14 mouse cellular contexts compared by ENCODE assay signal in the genomic region with DNA sequence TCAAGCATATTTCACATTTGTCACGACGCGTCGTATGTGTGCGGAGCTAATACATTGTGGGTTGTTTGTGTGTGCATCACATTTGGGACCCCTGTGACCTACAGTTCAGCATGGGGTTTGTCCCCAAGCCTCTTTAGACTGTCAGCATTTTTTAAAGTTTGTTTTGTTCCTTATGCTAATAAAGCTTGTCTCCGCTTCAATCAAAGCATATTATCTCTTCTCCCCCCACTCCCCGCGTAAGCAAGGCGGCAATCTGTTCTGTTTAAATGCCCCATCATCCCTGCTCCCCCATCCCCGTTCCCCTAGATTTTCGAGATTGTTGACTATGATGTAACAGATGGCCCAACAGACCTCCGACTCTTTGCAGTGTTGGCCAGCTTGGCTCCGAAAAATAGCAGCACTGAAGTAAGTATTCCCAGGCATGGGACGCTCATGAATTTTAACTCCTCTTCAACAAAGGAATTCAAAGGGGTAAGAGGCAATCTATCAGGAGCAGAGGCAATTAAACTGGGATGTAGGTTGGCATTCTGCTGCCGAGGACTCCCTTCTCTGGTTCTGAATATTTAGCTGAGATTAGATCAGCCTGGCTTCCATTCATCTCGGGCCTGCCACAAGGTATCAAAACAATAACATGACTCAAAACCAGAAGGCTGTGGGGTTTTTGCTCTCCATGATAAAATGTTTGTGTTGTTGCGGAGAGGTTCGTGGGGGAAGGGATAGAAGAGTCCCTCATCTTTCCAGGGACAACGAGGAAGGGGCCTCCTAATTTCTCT.
DNase-seq lines count a peak whose midpoint lies in the region; ATAC-seq and TF ChIP-seq lines count a peak whose summit lies in the region.
"Had no signal": no experiment of that assay in that cellular context is flagged by ENCODE, and none has a peak within 500 bp of the region (broad histone marks: within the 10 kb centered on the region; RNA-seq: fewer than 3 reads in every experiment).

No protein-coding gene starts in this region.

- peak; percentile 42 for DNase-seq in embryo, embryonic 10 days (ENCODE audit: low spot score)
- no peak for DNase-seq in forebrain, embryonic 11.5 days (ENCODE audit: low spot score)
- DNase-seq in layer of hippocampus, adult 18-20 months (ENCODE audit: low spot score in 2 of 2) = peak; percentile 44 to 73
- no peak for DNase-seq in adrenal gland, postnatal 14 days
- no peak for DNase-seq in thymus, adult 2 months
- DNase-seq in gastrocnemius, postnatal 36 days = no peak
- DNase-seq: right cerebral cortex, adult 18-20 months had no signal

- H3K4me2 ChIP-seq in forebrain, embryonic 11.5 days (ENCODE audit: low read depth, low read length, severe bottlenecking) = peak overlapping the region; percentile 18; the same call in 1 of the 2 replicates
- peak overlapping the region; percentile 54 for H3K4me2 ChIP-seq in midbrain, embryonic 16.5 days (ENCODE audit: low read length)
- no peak overlapping the region for H3K4me2 ChIP-seq in liver, embryonic 12.5 days
- H3K4me2 ChIP-seq: heart, embryonic 13.5 days; liver, embryonic 11.5 days had no signal

- no peak overlapping the region for H3K4me3 ChIP-seq in forebrain, embryonic 11.5 days (ENCODE audit: low read depth, low read length)
- H3K4me3 ChIP-seq in midbrain, embryonic 16.5 days (ENCODE audit: low read depth, low read length) = peak overlapping the region; percentile 2; the same call in 1 of the 2 replicates
- H3K4me3 ChIP-seq in liver, embryonic 12.5 days = no peak overlapping the region
- H3K4me3 ChIP-seq in thymus, adult 2 months (ENCODE audit: control insufficient read depth, insufficient read depth, low read length) = no peak overlapping the region
- H3K4me3 ChIP-seq: erythroblast, embryonic 14.5 days; heart, embryonic 13.5 days; megakaryocyte, embryonic 14.5 days had no signal

- no peak overlapping the region for H3K9ac ChIP-seq in forebrain, embryonic 11.5 days (ENCODE audit: low read length)
- H3K9ac ChIP-seq in midbrain, embryonic 16.5 days (ENCODE audit: low read depth, low read length) = peak overlapping the region; percentile 10; the same call in 1 of the 2 replicates
- H3K9ac ChIP-seq in liver, embryonic 12.5 days = no peak overlapping the region
- H3K9ac ChIP-seq: heart, embryonic 13.5 days had no signal

- H3K36me3 ChIP-seq in forebrain, embryonic 11.5 days (ENCODE audit: control insufficient read depth, insufficient read depth, low read length) = no peaks in the 10 kb centered on the region
- H3K36me3 ChIP-seq in midbrain, embryonic 16.5 days (ENCODE audit: control insufficient read depth, insufficient read depth, low read length) = no peaks in the 10 kb centered on the region
- H3K36me3 ChIP-seq in liver, embryonic 12.5 days = no peaks in the 10 kb centered on the region
- H3K36me3 ChIP-seq in thymus, adult 2 months (ENCODE audit: control insufficient read depth, insufficient read depth, low read length) = no peaks in the 10 kb centered on the region
- H3K36me3 ChIP-seq: heart, embryonic 13.5 days had no signal

- intact Hi-C loops in gastrocnemius, postnatal 36 days (cut with DNase I) = no loop called here

- no peaks in the 10 kb centered on the region for H3K27me3 ChIP-seq in forebrain, embryonic 11.5 days (ENCODE audit: control insufficient read depth, insufficient read depth, low read length)
- no peaks in the 10 kb centered on the region for H3K27me3 ChIP-seq in midbrain, embryonic 16.5 days (ENCODE audit: control insufficient read depth, insufficient read depth, low read depth, low read length)
- H3K27me3 ChIP-seq in liver, embryonic 12.5 days (replicated peaks) = no peaks in the 10 kb centered on the region
- H3K27me3 ChIP-seq in thymus, adult 2 months (ENCODE audit: control insufficient read depth, insufficient read depth, low read length) = no peaks in the 10 kb centered on the region
- H3K27me3 ChIP-seq: heart, embryonic 13.5 days; megakaryocyte, embryonic 14.5 days had no signal

- ATAC-seq in forebrain, embryonic 11.5 days (replicated peaks; ENCODE audit: low FRiP score) = peak; percentile 83
- ATAC-seq in midbrain, embryonic 16.5 days = peak; percentile 84
- no peak for ATAC-seq in liver, embryonic 12.5 days

- no peaks in the 10 kb centered on the region for H3K9me3 ChIP-seq in forebrain, embryonic 11.5 days (ENCODE audit: control insufficient read depth, low read length)
- no peaks in the 10 kb centered on the region for H3K9me3 ChIP-seq in midbrain, embryonic 16.5 days (replicated peaks; ENCODE audit: control insufficient read depth, low read length, poor library complexity, severe bottlenecking)
- H3K9me3 ChIP-seq in liver, embryonic 12.5 days (replicated peaks) = 0 out of 2 replicates have a peak, but pooled peaks cover 3% of the 10 kb centered on the region
- H3K9me3 ChIP-seq: heart, embryonic 13.5 days had no signal

- 45% methylated on average over 19 of the region's 19 CpGs for whole genome bisulfite sequencing in forebrain, embryonic 11.5 days
- 16% methylated on average over 19 of the region's 19 CpGs for WGBS in midbrain, embryonic 16.5 days
- WGBS in liver, embryonic 12.5 days (ENCODE audit: insufficient replicate concordance) = 63% methylated on average over 19 of the region's 19 CpGs
- 85% methylated on average over 19 of the region's 19 CpGs for WGBS in thymus, adult 2 months

- peak overlapping the region; percentile 72 for H3K27ac ChIP-seq in forebrain, embryonic 11.5 days (ENCODE audit: low read depth, low read length)
- peak overlapping the region; percentile 47 for H3K27ac ChIP-seq in midbrain, embryonic 16.5 days (ENCODE audit: low read length)
- no peak overlapping the region for H3K27ac ChIP-seq in liver, embryonic 12.5 days
- H3K27ac ChIP-seq in thymus, adult 2 months (ENCODE audit: control insufficient read depth, insufficient read depth, low read length) = no peak overlapping the region
- H3K27ac ChIP-seq: heart, embryonic 13.5 days; kidney, postnatal 0 days had no signal

- TF ChIP-seq POLR2A in thymus, adult 2 months (IDR thresholded peaks at IDR 0.05; ENCODE audit: control insufficient read depth, extremely low read depth, insufficient read depth, low read length, poor library complexity) = no peak

- peaks cover 10% of the 10 kb centered on the region for H3K4me1 ChIP-seq in forebrain, embryonic 11.5 days (replicated peaks; ENCODE audit: control insufficient read depth, insufficient read depth, low read length)
- peaks cover 11% of the 10 kb centered on the region; the same call in 1 of the 2 replicates for H3K4me1 ChIP-seq in midbrain, embryonic 16.5 days (ENCODE audit: control insufficient read depth, insufficient read depth, low read length)
- H3K4me1 ChIP-seq in liver, embryonic 12.5 days = no peaks in the 10 kb centered on the region
- no peaks in the 10 kb centered on the region for H3K4me1 ChIP-seq in thymus, adult 2 months (replicated peaks; ENCODE audit: control insufficient read depth, insufficient read depth, low read length)
- H3K4me1 ChIP-seq: heart, embryonic 13.5 days; megakaryocyte, embryonic 14.5 days had no signal

- TF ChIP-seq CTCF in thymus, adult 2 months (IDR thresholded peaks at IDR 0.05; ENCODE audit: borderline replicate concordance, control insufficient read depth, extremely low read depth, insufficient read depth, low read length, poor library complexity) = no peak

Comparison
In these comparisons a context has a peak if more than half of its experiments do, and no peak if none do; other contexts are left out.
1. DNase-seq: peak in embryo, embryonic 10 days (single experiment) and layer of hippocampus, adult 18-20 months (2 of 2); none in forebrain, embryonic 11.5 days (single experiment), adrenal gland, postnatal 14 days (single experiment), thymus, adult 2 months (single experiment) and gastrocnemius, postnatal 36 days (0 of 2).
2. H3K27ac ChIP-seq: peak in forebrain, embryonic 11.5 days (single experiment) and midbrain, embryonic 16.5 days (single experiment); none in liver, embryonic 12.5 days (single experiment) and thymus, adult 2 months (single experiment).